13 mouse cellular contexts compared by ENCODE assay signal in genomic region chr5:74160349-74160748, GRCm38 (mm10). TPM values are rescaled to one million over a fixed set of nuclear protein-coding genes. Genes with fewer than 3 reads are reported as not detected.
DNase-seq lines count a peak whose midpoint lies in the region; ATAC-seq and TF ChIP-seq lines count a peak whose summit lies in the region.
"Had no signal": no experiment of that assay in that cellular context is flagged by ENCODE, and none has a peak within 500 bp of the region (broad histone marks: within the 10 kb centered on the region; RNA-seq: fewer than 3 reads in every experiment).

No protein-coding gene starts in this region.

- TF ChIP-seq POLR2A in limb, embryonic 14.5 days (IDR thresholded peaks at IDR 0.05; ENCODE audit: borderline replicate concordance, extremely low read depth, insufficient read depth, insufficient read length) = no peak

- H3K36me3 ChIP-seq in heart, embryonic 10.5 days = peaks cover 2% of the 10 kb centered on the region; the same call in 1 of the 2 replicates
- no peaks in the 10 kb centered on the region for H3K36me3 ChIP-seq in kidney, embryonic 16.5 days (ENCODE audit: insufficient read depth, low read length)
- H3K36me3 ChIP-seq in limb, embryonic 14.5 days (ENCODE audit: control insufficient read depth, insufficient read depth, low read length) = no peaks in the 10 kb centered on the region
- H3K36me3 ChIP-seq: liver, embryonic 12.5 days; neural tube, embryonic 12.5 days had no signal

- no peak overlapping the region for H3K9ac ChIP-seq in kidney, embryonic 16.5 days (replicated peaks; ENCODE audit: low read length)
- no peak overlapping the region for H3K9ac ChIP-seq in limb, embryonic 14.5 days (ENCODE audit: low read depth, low read length, severe bottlenecking)
- H3K9ac ChIP-seq: forebrain, embryonic 13.5 days; liver, embryonic 12.5 days; neural tube, embryonic 12.5 days had no signal

- no peak for DNase-seq in heart, embryonic 10.5 days (ENCODE audit: low spot score)
- no peak for DNase-seq in heart, postnatal 14 days
- no peak for DNase-seq in kidney, postnatal 25 days
- DNase-seq in limb, embryonic 14.5 days (ENCODE audit: low spot score) = no peak
- DNase-seq in layer of hippocampus, adult 11-12 months (ENCODE audit: low spot score) = no peak
- DNase-seq in urinary bladder, postnatal 4 days (ENCODE audit: low spot score in 2 of 2) = no peak
- DNase-seq: cerebellum, postnatal 10 days had no signal

- no peak for ATAC-seq in kidney, embryonic 16.5 days (ENCODE audit: low FRiP score, low TSS enrichment)
- 0 out of 2 replicates have a peak, but pooled peaks have one; percentile 32 for ATAC-seq in common myeloid progenitor, adult 5-6 weeks (replicated peaks; ENCODE audit: low read depth, poor library complexity, severe bottlenecking)
- ATAC-seq in limb, embryonic 14.5 days (ENCODE audit: low FRiP score, low read depth) = no peak
- ATAC-seq: midbrain, embryonic 16.5 days had no signal

- peaks cover 80% of the 10 kb centered on the region for H3K4me1 ChIP-seq in heart, embryonic 10.5 days
- peaks cover 57% of the 10 kb centered on the region for H3K4me1 ChIP-seq in kidney, embryonic 16.5 days (ENCODE audit: insufficient read depth, low read length)
- peaks cover 39% of the 10 kb centered on the region for H3K4me1 ChIP-seq in limb, embryonic 14.5 days (ENCODE audit: control insufficient read depth, insufficient read depth, low read length)

- H3K27ac ChIP-seq in heart, embryonic 10.5 days = peak overlapping the region; percentile 89
- peak overlapping the region; percentile 93 for H3K27ac ChIP-seq in kidney, embryonic 16.5 days (ENCODE audit: low read length)
- peak overlapping the region; percentile 70 for H3K27ac ChIP-seq in limb, embryonic 14.5 days (replicated peaks; ENCODE audit: low read depth, low read length)
- H3K27ac ChIP-seq: forebrain, embryonic 13.5 days; liver, embryonic 12.5 days; neural tube, embryonic 12.5 days had no signal

- H3K4me3 ChIP-seq in heart, embryonic 10.5 days = no peak overlapping the region
- H3K4me3 ChIP-seq in kidney, embryonic 16.5 days (ENCODE audit: low read length) = no peak overlapping the region
- H3K4me3 ChIP-seq in limb, embryonic 14.5 days (replicated peaks; ENCODE audit: low read length) = no peak overlapping the region
- H3K4me3 ChIP-seq: forebrain, embryonic 13.5 days; liver, embryonic 12.5 days; neural tube, embryonic 12.5 days had no signal

- no peaks in the 10 kb centered on the region for H3K9me3 ChIP-seq in heart, embryonic 10.5 days
- H3K9me3 ChIP-seq in kidney, embryonic 16.5 days (ENCODE audit: low read length) = no peaks in the 10 kb centered on the region
- peaks cover 5% of the 10 kb centered on the region; the same call in 1 of the 2 replicates for H3K9me3 ChIP-seq in limb, embryonic 14.5 days (ENCODE audit: control insufficient read depth, low read length)
- H3K9me3 ChIP-seq: forebrain, embryonic 13.5 days; liver, embryonic 12.5 days; neural tube, embryonic 12.5 days had no signal

- intact Hi-C loops in heart, postnatal 14 days (cut with DNase I) = no loop called here

- H3K4me2 ChIP-seq in kidney, embryonic 16.5 days (replicated peaks; ENCODE audit: low read depth, low read length) = no peak overlapping the region
- H3K4me2 ChIP-seq in limb, embryonic 14.5 days (replicated peaks; ENCODE audit: low read depth, low read length, severe bottlenecking) = no peak overlapping the region
- H3K4me2 ChIP-seq: forebrain, embryonic 13.5 days; liver, embryonic 12.5 days; neural tube, embryonic 12.5 days had no signal

- H3K27me3 ChIP-seq in heart, embryonic 10.5 days (ENCODE audit: insufficient read depth, poor library complexity, severe bottlenecking) = no peaks in the 10 kb centered on the region
- no peaks in the 10 kb centered on the region for H3K27me3 ChIP-seq in kidney, embryonic 16.5 days (ENCODE audit: insufficient read depth, low read length)
- H3K27me3 ChIP-seq in limb, embryonic 14.5 days (ENCODE audit: control insufficient read depth, insufficient read depth, low read length) = no peaks in the 10 kb centered on the region
- H3K27me3 ChIP-seq: forebrain, embryonic 13.5 days; neural tube, embryonic 12.5 days had no signal

- 43% methylated on average over 4 of the region's 4 CpGs for WGBS in heart, embryonic 10.5 days
- 39% methylated on average over 4 of the region's 4 CpGs for WGBS in kidney, embryonic 16.5 days
- WGBS in limb, embryonic 14.5 days = 59% methylated on average over 4 of the region's 4 CpGs

RNA-seq across cellular contexts. Expression of gene Rasl11b, which starts 34.7 kb away (rescaled TPM):
- 58.3 and 65.9 TPM in 2 replicates for polyA plus RNA-seq in heart, embryonic 10.5 days (2016; fragmentation: Nextera tagmentation; extraction: Ambion mirVana)
- 10 to 100 TPM; 27.7 to 33.0 TPM for total RNA-seq in heart, postnatal 14 days (2021)
- 75.1 and 78.0 TPM in 2 replicates for polyA plus RNA-seq in kidney, embryonic 16.5 days (2015; fragmentation: Nextera tagmentation; extraction: Ambion mirVana)
- total RNA-seq in common myeloid progenitor, adult 5-6 weeks (2017) = 2.5 TPM in 1 of 2 replicates, not detected in the other
- polyA plus RNA-seq in limb, embryonic 14.5 days (2012; rRNA removed) = 111 and 146 TPM in 2 replicates
- polyA plus RNA-seq in limb, embryonic 14.5 days (2014; fragmentation: Nextera tagmentation; extraction: Ambion mirVana) = 102 and 116 TPM in 2 replicates
